Mouse (Mus musculus) liver, embryonic 14 days (tissue): ENCODE results near the gene Clip2. TPM values are rescaled to one million over a fixed set of nuclear protein-coding genes. Genes with fewer than 3 reads are reported as not detected.

Experiments used
- polyA plus RNA-seq: library from polyadenylated mRNA; depleted of rRNA; stranded (reverse); fragments of >200 nt; gene quantifications from 2 replicates; pipeline ENCODE4 v1.2.3, GENCODE M21; 2012; rRNA removed

Gene Clip2
- 1.6 TPM in 2 replicates for polyA plus RNA-seq

DNA sequence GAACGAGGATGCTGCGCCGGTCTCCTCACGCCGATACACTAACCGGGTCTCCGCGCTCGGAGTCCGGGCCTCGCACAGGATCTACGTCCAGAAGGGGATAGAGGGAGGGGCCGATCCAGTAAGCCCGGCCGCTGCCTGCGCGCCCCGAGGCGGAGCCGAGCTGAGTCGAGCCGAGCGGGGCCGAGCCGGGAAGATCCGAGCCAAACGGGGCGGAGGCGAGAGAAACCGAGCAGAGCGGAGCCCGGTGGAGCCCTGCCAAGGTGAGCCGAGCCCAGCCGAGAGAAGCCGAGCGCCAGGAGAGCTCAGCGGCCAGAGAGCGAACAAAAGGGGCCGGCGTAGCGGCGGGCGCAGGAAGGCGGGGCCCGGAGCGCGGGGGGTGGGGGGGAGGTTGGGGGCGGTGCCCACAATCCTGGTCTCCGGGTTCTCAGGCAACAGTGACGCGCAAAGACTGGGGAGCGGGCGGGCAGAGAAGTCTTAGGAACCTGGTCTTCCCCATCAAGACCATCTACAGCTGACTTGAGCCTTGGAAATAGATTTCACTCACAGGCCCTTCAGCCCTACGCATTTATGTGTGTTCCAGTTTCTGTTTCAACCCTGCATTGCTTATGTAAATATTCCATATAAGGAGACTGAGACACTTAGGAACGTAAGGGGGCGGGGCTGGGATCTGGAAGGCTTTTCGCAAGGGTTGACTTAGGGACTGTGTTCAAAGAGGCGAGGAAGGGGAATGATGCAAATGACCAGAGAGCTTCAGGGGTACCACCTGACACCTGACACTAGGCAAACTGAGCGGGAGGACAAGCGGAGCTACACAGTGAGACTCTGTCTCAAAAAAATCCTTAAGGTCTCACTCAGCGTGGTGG is at the start of gene Clip2:
Clip2 (minus strand) TSS at position 325 of the 863 bp plus-strand sequence.

DNA sequence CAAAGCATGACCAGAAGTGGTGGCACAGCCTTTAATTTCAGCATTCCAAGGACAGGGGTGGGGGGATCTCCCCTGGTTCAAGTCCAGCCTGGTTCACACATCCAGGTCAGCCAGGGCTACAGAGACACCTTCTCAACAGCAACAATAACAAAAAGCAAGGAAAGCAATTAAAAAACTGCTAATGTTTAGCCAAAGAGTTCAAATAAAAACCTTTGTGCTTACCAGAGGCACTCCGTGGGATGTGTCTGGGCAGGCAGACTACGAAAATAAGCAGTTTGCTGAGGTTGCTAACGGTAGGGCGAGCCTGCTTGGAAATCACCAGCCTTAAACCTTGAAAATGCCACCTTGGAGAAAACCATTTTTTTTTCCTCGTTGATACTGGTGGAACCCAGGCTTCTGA is 28.9 kb upstream of the Clip2 start, which contains the start of gene Rfc2:
Rfc2 (plus strand) TSS at position 221 of the 400 bp plus-strand sequence.

DNA sequence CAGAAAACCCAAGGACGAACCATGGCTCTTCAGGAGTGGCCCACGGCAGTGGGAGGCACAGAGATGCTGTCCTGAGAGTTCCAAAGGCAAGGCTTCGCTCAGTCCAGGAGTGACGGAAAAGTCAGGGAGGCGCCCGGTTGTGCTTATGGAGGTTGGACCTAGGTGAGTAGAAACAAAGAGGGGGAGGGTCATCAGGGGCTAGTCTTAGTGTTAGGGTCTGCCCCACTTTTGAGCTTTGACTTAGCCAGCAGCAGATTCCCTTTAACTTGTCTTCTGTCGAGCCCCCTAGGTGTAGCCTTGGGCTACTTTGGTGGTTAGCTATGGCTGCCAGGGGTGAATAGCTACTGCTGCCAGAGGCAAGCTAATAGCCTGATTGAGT is 7.8 kb upstream of the Clip2 start, which contains the start of gene Syna:
Syna (minus strand) TSS at position 101 of the 379 bp plus-strand sequence.

DNA sequence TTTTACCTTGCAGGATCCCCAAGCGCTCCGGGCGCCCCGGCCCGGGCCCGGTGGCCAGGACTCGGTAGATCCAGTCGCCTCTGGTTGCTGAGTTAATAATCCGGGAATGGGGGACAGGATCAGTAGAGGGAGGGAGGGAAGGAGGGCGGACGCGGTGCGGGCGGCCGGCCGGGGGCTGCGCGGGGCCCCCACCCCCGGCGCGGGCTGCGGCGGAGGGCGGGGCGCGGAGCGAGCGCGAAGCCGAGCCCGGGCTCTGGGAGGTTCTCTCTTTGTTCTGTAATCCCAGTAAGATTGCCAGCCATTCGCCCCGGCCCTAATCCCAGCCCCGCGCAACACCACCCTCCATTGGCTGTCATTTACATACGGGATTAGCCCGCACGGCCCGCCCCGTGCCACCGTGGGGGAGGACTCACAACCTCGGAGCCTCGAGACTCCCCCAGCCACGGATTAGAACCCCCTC is 95.7 kb downstream of the Clip2 start, which contains the start of gene Gtf2ird1:
Gtf2ird1 (minus strand) TSS at position 214 of the 460 bp plus-strand sequence.

Other genes with a start within 250 kb of the Clip2 start
- gene Gtf2i, start 237.7 kb downstream of the Clip2 start, polyA plus RNA-seq = 24.5 and 30.4 TPM in 2 replicates
- gene Gtf2ird1, start 95.7 kb downstream of the Clip2 start, polyA plus RNA-seq = 7.7 and 7.8 TPM in 2 replicates
- not detected in 2 replicates for gene Syna, start 7.7 kb upstream of the Clip2 start, polyA plus RNA-seq
- 102 and 107 TPM in 2 replicates for gene Rfc2, start 28.9 kb upstream of the Clip2 start, polyA plus RNA-seq
- 1.1 and 1.6 TPM in 2 replicates for gene Lat2, start 62.6 kb upstream of the Clip2 start, polyA plus RNA-seq
- gene Eif4h, start 87.1 kb upstream of the Clip2 start, polyA plus RNA-seq = 94.3 and 116 TPM in 2 replicates
- 2.0 and 2.1 TPM in 2 replicates for gene Limk1, start 136.2 kb upstream of the Clip2 start, polyA plus RNA-seq
- gene Eln, start 194.9 kb upstream of the Clip2 start, polyA plus RNA-seq = 2.8 and 5.4 TPM in 2 replicates